Mouse (Mus musculus) layer of hippocampus, adult 9-10 months (tissue): ENCODE results near the gene Retnlg.
"Not testable (repeated sequence)": the region's sequence is repeated elsewhere in the genome, so short reads cannot be mapped to it uniquely, and the experiment has no call there.

Source experiments
- DNase-seq: peaks from one replicate; pipeline ENCODE4 v3.0.0; 2022; ENCODE audit warnings: low spot score

Gene Retnlg

DNA sequence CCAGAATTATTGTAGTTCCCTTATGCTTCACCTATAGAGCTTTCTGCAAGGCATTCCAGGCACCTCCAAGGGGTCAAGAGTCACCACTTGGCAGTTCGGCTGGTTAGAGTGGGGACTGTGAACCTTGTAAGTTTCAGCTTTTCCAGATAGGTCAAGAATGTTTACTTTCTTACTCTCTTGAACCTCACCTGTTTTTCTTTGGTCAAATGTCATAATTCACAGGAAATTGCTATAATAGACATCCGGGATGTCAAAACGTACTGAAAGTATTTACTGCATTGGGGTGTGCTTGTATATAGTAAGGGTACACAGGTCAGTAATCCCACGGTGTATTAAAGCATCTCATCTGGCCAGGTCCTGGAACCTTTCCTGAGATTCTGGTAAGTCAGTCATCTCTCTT lies at the start of gene Retnlg:
TSS of gene Retnlg (plus strand) at position 301 of the 400 bp plus-strand sequence.
- no peak for DNase-seq

DNA sequence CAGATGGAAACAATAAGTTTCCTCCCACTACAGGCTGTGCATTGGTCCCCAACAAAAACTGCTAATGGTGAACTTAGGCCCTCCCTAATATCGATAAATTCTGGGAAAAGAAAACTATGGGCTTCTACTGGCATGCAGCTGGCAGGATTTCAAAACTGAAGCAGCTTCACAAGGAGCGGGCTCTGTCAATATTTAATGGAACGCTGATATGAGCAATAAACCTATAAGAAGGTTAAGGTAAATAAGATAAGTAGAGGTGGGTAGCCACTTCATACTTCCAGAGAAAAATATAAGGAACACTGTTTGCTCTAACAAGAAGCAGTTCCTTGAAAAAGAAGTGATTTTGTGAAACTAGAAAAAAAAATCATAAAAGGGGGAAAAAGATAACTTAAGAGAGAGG lies 45.9 kb upstream of the Retnlg start:
- no peak for DNase-seq

DNA sequence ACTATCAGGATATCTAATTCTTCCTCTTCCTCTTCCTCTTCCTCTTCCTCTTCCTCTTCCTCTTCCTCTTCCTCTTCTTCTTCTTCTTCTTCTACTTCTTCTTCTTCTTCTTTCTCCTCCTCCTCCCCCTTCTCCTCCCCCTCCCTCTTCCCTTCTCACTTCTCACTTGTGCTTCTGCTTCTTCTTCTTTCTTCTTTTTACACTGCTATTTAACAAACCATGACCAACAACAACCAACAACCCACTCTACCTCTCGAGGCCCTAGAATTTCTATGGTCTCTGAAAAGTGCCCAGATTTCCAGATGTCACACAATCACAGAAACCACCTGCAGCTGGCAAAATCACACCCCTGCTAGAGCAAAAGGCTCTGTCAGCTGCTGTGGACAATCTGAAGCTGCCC lies 44.8 kb upstream of the Retnlg start:
- DNase-seq: no peak

DNA sequence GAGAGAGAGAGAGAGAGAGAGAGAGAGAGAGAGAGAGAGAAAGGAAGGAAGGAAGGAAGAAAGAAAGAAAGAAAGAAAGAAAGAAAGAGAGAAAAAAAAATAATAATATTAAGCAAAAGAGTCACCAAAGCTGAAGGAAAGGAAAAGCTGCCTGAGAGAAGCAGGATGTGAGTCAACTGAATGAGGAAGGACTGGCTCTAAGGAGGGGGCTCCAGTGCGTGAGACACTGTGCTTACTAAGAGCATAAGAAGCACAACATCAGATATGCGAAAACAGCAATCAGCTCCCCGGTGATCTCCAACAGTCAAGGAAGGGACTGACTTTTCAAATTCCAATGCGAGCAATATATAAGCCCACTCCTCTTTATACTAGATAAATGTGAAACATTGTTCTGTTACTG lies 43.4 kb upstream of the Retnlg start:
- no peak for DNase-seq

- DNase-seq: no peak
Measured at GRCm38 (mm10) chr16:48832055-48832454, 40.4 kb upstream of the Retnlg start.

DNA sequence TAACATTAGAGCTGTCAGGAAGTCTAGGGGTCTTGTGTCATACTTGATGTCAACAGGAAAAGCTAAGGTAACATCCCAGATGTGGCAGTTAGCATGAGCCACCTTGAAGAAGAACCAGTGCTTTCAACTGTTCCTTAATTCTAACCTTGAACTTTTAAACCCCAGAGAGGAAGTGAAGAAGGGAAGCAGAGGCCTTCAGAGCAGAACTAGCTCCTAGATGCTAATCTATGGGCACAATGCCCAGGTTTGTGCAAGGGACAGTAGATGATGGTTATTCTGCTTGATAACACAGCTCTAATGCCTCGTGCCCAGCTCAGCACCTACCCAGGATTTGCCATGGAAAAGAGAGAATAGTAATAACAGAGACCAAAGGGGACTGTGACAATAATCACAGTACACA lies 38.8 kb upstream of the Retnlg start:
- DNase-seq: not testable (repeated sequence)

GRCm38 (mm10) chr16:48842266-48842665 lies 30.2 kb upstream of the Retnlg start, which contains the start of gene Retnla:
Retnla (plus strand) TSS chr16:48842551.
- no peak for DNase-seq

GRCm38 (mm10) chr16:48843671-48844386 lies 28.6 kb upstream of the Retnlg start:
- no peak for DNase-seq

- DNase-seq: not testable (repeated sequence)
Measured at GRCm38 (mm10) chr16:48865004-48865403, 7.4 kb upstream of the Retnlg start.

- no peak for DNase-seq
Measured at GRCm38 (mm10) chr16:48867690-48868089, 4.7 kb upstream of the Retnlg start.

DNA sequence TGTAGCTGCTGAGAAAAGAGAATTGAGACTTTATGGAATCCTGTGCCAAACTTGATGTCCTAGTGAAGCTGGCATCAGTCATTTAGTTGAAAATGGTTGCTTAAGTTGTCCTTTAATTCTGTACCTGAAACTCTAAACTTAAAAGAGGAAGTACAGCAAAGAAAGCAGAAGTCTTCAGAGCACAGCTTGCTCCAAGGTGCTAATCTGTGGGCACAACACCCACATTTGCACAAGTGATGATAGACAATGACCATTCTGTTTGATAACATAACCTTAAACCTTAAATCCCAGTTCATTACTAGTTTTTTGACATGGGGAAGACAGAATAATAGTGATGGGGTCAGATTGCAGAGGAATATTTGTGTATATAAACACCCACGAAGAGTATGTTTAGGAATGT lies 3.8 kb upstream of the Retnlg start:
- no peak for DNase-seq

- no peak for DNase-seq
Measured at GRCm38 (mm10) chr16:48869671-48870070, 2.8 kb upstream of the Retnlg start.

DNA sequence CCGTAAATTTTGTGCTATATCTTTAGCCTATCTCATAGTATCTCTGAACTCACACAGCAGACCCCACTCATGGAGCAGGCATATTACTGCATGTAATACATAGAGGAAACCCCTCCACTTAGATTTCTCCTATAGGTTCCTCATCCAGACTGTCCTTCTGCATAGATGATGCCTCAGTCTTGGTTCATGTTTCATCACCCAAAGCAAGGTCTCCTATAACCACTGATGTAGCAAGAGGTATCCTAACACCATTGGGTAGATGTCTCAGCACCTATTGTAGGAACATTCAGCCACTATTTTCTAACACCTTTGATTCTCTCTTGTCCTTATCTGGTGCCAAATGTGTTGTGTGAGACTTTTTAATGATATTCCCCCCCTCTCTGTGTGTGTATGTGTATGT lies 667 bp upstream of the Retnlg start:
- DNase-seq: no peak

DNA sequence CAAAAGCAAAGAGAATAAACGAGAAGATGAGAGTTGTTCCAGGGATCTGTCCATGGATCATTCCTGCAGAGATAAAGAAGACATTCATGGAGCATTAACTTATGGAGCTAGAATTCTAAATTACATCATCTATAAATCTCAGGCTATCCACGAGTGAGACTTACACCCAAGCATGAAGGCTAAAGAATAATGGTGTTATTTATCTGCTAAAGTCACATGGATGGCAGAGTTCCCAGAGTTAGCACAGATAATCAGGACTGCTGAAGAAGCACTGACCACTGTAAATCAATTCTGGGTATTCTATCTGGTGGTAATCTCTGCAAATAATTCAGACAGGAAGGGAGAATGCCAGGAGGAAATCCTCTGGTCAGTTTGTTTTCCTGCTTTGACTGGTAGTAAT lies 18.3 kb downstream of the Retnlg start:
- no peak for DNase-seq

DNA sequence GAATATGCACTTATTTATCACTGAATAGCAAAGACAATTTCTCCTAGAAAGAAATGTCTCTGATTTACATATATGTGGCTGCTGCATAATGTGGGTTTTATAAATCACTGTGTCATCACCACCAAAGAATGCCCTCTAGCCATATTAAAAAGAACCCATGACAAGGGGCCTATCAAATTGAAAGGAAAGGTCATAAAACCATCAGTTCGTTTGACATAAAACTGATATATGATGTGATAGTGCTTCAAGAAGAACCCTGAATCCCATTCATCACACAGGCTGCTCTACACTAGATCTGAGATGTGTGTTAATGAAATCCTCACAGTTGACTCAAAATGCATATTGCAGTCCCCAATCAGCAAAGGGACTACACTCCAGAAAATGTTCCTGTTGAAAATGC lies 27.4 kb downstream of the Retnlg start:
- no peak for DNase-seq

DNA sequence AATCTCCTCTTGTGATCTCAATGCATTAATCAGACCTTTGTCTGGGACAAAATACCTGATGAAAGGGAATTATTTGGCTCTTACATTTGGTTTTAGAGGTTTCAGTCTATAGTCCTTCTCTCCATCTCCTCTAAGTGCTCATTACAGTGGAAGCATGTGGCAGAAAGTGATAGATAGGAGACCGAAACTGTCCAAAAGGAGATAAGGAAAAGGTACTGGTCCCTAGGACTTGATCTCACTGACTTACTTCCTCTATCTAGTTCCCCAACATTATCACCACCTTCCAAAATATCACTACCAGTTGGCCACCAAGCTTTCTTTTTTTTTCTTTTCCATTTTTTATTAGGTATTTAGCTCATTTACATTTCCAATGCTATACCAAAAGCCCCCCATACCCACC lies 38.8 kb downstream of the Retnlg start:
- DNase-seq: no peak

- no peak for DNase-seq
Measured at GRCm38 (mm10) chr16:48913206-48913605, 40.8 kb downstream of the Retnlg start.

DNA sequence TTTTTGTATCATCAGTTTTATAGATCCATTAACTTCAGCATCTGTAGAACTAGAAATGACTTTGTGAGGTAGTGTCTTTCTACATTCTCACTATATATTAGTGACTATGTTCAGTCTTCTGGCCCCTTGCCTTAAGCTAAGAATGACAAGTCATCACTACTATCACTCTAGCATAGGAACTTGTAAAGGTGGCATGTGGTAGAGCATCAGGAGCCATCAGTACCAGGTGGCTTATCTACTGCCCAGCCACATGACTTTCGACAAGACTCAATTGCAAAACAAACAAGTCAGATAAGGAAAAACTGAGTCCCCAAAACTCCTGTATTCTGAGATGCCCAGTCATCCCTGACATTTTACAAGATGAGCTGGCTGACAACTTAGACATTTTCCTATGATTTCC lies 51.3 kb downstream of the Retnlg start:
- no peak for DNase-seq
